In genomic region chr11:118666172-118666571, GRCm38 (mm10) we compare ENCODE assay signal across 12 mouse cellular contexts.
DNase-seq lines count a peak whose midpoint lies in the region; ATAC-seq and TF ChIP-seq lines count a peak whose summit lies in the region.
"Had no signal": no experiment of that assay in that cellular context is flagged by ENCODE, and none has a peak within 500 bp of the region (broad histone marks: within the 10 kb centered on the region; RNA-seq: fewer than 3 reads in every experiment).

No protein-coding gene starts in this region.

- no peak overlapping the region for H3K4me2 ChIP-seq in hindbrain, embryonic 14.5 days (replicated peaks)
- no peak overlapping the region for H3K4me2 ChIP-seq in hindbrain, embryonic 16.5 days (ENCODE audit: low read length)
- no peak overlapping the region for H3K4me2 ChIP-seq in midbrain, embryonic 11.5 days
- no peak overlapping the region for H3K4me2 ChIP-seq in midbrain, postnatal 0 days (ENCODE audit: low read depth, low read length, poor library complexity, severe bottlenecking)
- H3K4me2 ChIP-seq: embryonic facial prominence, embryonic 15.5 days had no signal

- H3K9me3 ChIP-seq in hindbrain, embryonic 14.5 days (ENCODE audit: control insufficient read depth, low read length): no peaks in the 10 kb centered on the region
- no peaks in the 10 kb centered on the region for H3K9me3 ChIP-seq in hindbrain, embryonic 16.5 days (ENCODE audit: control insufficient read depth, low read length)
- H3K9me3 ChIP-seq in midbrain, embryonic 11.5 days (ENCODE audit: control insufficient read depth, low read length): no peaks in the 10 kb centered on the region
- no peaks in the 10 kb centered on the region for H3K9me3 ChIP-seq in midbrain, postnatal 0 days (ENCODE audit: low read length)
- H3K9me3 ChIP-seq: embryonic facial prominence, embryonic 15.5 days had no signal

- H3K9ac ChIP-seq in hindbrain, embryonic 14.5 days: no peak overlapping the region
- no peak overlapping the region for H3K9ac ChIP-seq in hindbrain, embryonic 16.5 days (ENCODE audit: low read depth, low read length)
- H3K9ac ChIP-seq in midbrain, embryonic 11.5 days (ENCODE audit: low read length): no peak overlapping the region
- H3K9ac ChIP-seq in midbrain, postnatal 0 days (replicated peaks; ENCODE audit: low read length, poor library complexity, severe bottlenecking): no peak overlapping the region
- H3K9ac ChIP-seq: embryonic facial prominence, embryonic 15.5 days had no signal

- H3K4me3 ChIP-seq in hindbrain, embryonic 14.5 days (replicated peaks; ENCODE audit: low read length): no peak overlapping the region
- no peak overlapping the region for H3K4me3 ChIP-seq in hindbrain, embryonic 16.5 days (ENCODE audit: low read length)
- H3K4me3 ChIP-seq in midbrain, embryonic 11.5 days (ENCODE audit: low read depth, low read length): no peak overlapping the region
- H3K4me3 ChIP-seq in midbrain, postnatal 0 days (ENCODE audit: low read depth, low read length): no peak overlapping the region
- H3K4me3 ChIP-seq: embryonic facial prominence, embryonic 15.5 days had no signal

- no peaks in the 10 kb centered on the region for H3K36me3 ChIP-seq in hindbrain, embryonic 14.5 days (replicated peaks; ENCODE audit: control insufficient read depth, insufficient read depth)
- H3K36me3 ChIP-seq in hindbrain, embryonic 16.5 days (ENCODE audit: control insufficient read depth, insufficient read depth, low read length): no peaks in the 10 kb centered on the region
- H3K36me3 ChIP-seq in midbrain, embryonic 11.5 days (ENCODE audit: control insufficient read depth, insufficient read depth, low read length): no peaks in the 10 kb centered on the region
- no peaks in the 10 kb centered on the region for H3K36me3 ChIP-seq in midbrain, postnatal 0 days (ENCODE audit: insufficient read depth, low read length)
- H3K36me3 ChIP-seq: embryonic facial prominence, embryonic 15.5 days had no signal

- TF ChIP-seq CTCF in midbrain, postnatal 0 days (IDR thresholded peaks at IDR 0.05): no peak

- no peaks in the 10 kb centered on the region for H3K27me3 ChIP-seq in hindbrain, embryonic 14.5 days (ENCODE audit: control insufficient read depth, insufficient read depth, low read length)
- no peaks in the 10 kb centered on the region for H3K27me3 ChIP-seq in hindbrain, embryonic 16.5 days (replicated peaks; ENCODE audit: control insufficient read depth, insufficient read depth, low read length)
- H3K27me3 ChIP-seq in midbrain, embryonic 11.5 days (ENCODE audit: control insufficient read depth, insufficient read depth, low read length): no peaks in the 10 kb centered on the region
- no peaks in the 10 kb centered on the region for H3K27me3 ChIP-seq in midbrain, postnatal 0 days (ENCODE audit: insufficient read depth, low read length)
- H3K27me3 ChIP-seq: embryonic facial prominence, embryonic 15.5 days had no signal

- no peak for ATAC-seq in hindbrain, embryonic 14.5 days (ENCODE audit: low FRiP score)
- ATAC-seq in hindbrain, embryonic 16.5 days: no peak
- ATAC-seq in midbrain, embryonic 11.5 days (ENCODE audit: low FRiP score): no peak
- ATAC-seq in midbrain, postnatal 0 days (ENCODE audit: low FRiP score): no peak
- ATAC-seq: forebrain, embryonic 14.5 days had no signal

- H3K27ac ChIP-seq in hindbrain, embryonic 14.5 days: peak overlapping the region; percentile 56
- no peak overlapping the region for H3K27ac ChIP-seq in hindbrain, embryonic 16.5 days (ENCODE audit: low read depth, low read length)
- H3K27ac ChIP-seq in midbrain, embryonic 11.5 days (ENCODE audit: low read depth, low read length): 0 out of 2 replicates have a peak overlapping the region, but pooled peaks have one; percentile 16
- H3K27ac ChIP-seq in midbrain, postnatal 0 days (ENCODE audit: low read depth, low read length): no peak overlapping the region
- H3K27ac ChIP-seq: embryonic facial prominence, embryonic 15.5 days had no signal

- WGBS in hindbrain, embryonic 14.5 days: 40% methylated on average over 3 of the region's 3 CpGs
- WGBS in hindbrain, embryonic 16.5 days: 59% methylated on average over 3 of the region's 3 CpGs
- WGBS in midbrain, embryonic 11.5 days: 84% methylated on average over 3 of the region's 3 CpGs
- 63% methylated on average over 3 of the region's 3 CpGs for WGBS in midbrain, postnatal 0 days

- H3K4me1 ChIP-seq in hindbrain, embryonic 14.5 days (replicated peaks; ENCODE audit: control insufficient read depth, insufficient read depth, low read length): peaks cover 72% of the 10 kb centered on the region
- H3K4me1 ChIP-seq in hindbrain, embryonic 16.5 days (ENCODE audit: control insufficient read depth, insufficient read depth, low read depth, low read length): peaks cover 33% of the 10 kb centered on the region
- no peaks in the 10 kb centered on the region for H3K4me1 ChIP-seq in midbrain, embryonic 11.5 days (ENCODE audit: control insufficient read depth, insufficient read depth, low read length)
- peaks cover 14% of the 10 kb centered on the region; the same call in 1 of the 2 replicates for H3K4me1 ChIP-seq in midbrain, postnatal 0 days (ENCODE audit: insufficient read depth, low read length)
- H3K4me1 ChIP-seq: embryonic facial prominence, embryonic 15.5 days had no signal

- DNase-seq in hindbrain, embryonic 14.5 days (ENCODE audit: low spot score): no peak
- no peak for DNase-seq in midbrain, embryonic 11.5 days (ENCODE audit: low spot score, missing footprints)
- DNase-seq in midbrain, postnatal 0 days (ENCODE audit: low spot score): no peak
- peak; percentile 26 to 56 for DNase-seq in kidney, postnatal 36 days
- DNase-seq in spleen, postnatal 4 days (ENCODE audit: low spot score in 2 of 2): no peak
- DNase-seq in Muller cell, postnatal 12 days (ENCODE audit: inconsistent ontology term): no peak
- DNase-seq: cerebellum, adult 8-10 months; heart, adult 11 months; right cerebral cortex, postnatal 4 days had no signal

Comparison
In these comparisons a context has a peak if more than half of its experiments do, and no peak if none do; other contexts are left out.
1. H3K27ac ChIP-seq: peak in hindbrain, embryonic 14.5 days (single experiment) and midbrain, embryonic 11.5 days (single experiment); none in hindbrain, embryonic 16.5 days (single experiment) and midbrain, postnatal 0 days (single experiment).
2. DNase-seq: peak in kidney, postnatal 36 days (2 of 2); none in hindbrain, embryonic 14.5 days (single experiment), midbrain, embryonic 11.5 days (single experiment), midbrain, postnatal 0 days (single experiment), spleen, postnatal 4 days (0 of 2) and Muller cell, postnatal 12 days (single experiment).